Mouse (Mus musculus): Measurements from ENCODE around the gene Il27ra. TPM values are rescaled to one million over a fixed set of nuclear protein-coding genes. Genes with fewer than 3 reads are reported as not detected.
"Not testable (repeated sequence)": the region's sequence is repeated elsewhere in the genome, so short reads cannot be mapped to it uniquely, and the experiment has no call there.

Il27ra gene
- total and polyA plus RNA-seq, 2 experiments from 2014 or later: 0.45 to 0.86 TPM

- WGBS: 5% methylated on average over 35 of the region's 35 CpGs
- Histone ChIP-seq H3K4me2 (ENCODE audit: low read depth) (peak overlapping the region; percentile 97), H3K4me1 (ENCODE audit: insufficient read depth) (peaks cover 12% of the 10 kb centered on the region; the same call in 1 of the 2 replicates), H3K27ac (ENCODE audit: low read depth, low read length) (no peak overlapping the region), H3K9me3 (ENCODE audit: low read length) (no peaks in the 10 kb centered on the region), H3K9ac (no peak overlapping the region), H3K4me3 (ENCODE audit: low read depth, low read length) (peak overlapping the region; percentile 57), H3K36me3 (ENCODE audit: insufficient read depth) (no peaks in the 10 kb centered on the region), H3K27me3 (ENCODE audit: insufficient read depth, low read length) (peaks cover 15% of the 10 kb centered on the region)
- ATAC-seq (no peak), DNase-seq (no peak)
- no peak for TF ChIP-seq CTCF (IDR thresholded peaks at IDR 0.05; ENCODE audit: low read depth)
Observed at GRCm38 (mm10) chr8:84012499-84013165, 29.8 kb downstream of the Il27ra start.

- no peaks in the 10 kb centered on the region for H3K36me3 ChIP-seq (ENCODE audit: insufficient read depth)
- H3K9ac ChIP-seq: peak within 1 kb of the TSS; percentile 47
- H3K4me2 ChIP-seq (ENCODE audit: low read depth): peak within 1 kb of the TSS; percentile 97
- H3K9me3 ChIP-seq (ENCODE audit: low read length): no peaks in the 10 kb centered on the region
- H3K27ac ChIP-seq (ENCODE audit: low read depth, low read length): no peak within 1 kb of the TSS
- WGBS: 1% methylated on average over 45 of the region's 45 CpGs
- peaks cover 15% of the 10 kb centered on the region for H3K27me3 ChIP-seq (ENCODE audit: insufficient read depth, low read length)
- peak; percentile 26; the same call in 1 of the 2 replicates for ATAC-seq
- H3K4me1 ChIP-seq (ENCODE audit: insufficient read depth): peaks cover 12% of the 10 kb centered on the region; the same call in 1 of the 2 replicates
- no peak for TF ChIP-seq CTCF (IDR thresholded peaks at IDR 0.05; ENCODE audit: low read depth)
- H3K4me3 ChIP-seq (ENCODE audit: low read depth, low read length): peak within 1 kb of the TSS; percentile 57
- DNase-seq: no peak
Observed at GRCm38 (mm10) chr8:84011705-84012498, 30.5 kb downstream of the Il27ra start, which contains the start of gene 2210011C24Rik. TSS of gene 2210011C24Rik (minus strand) at chr8:84012171.

GRCm38 (mm10) chr8:84010625-84011611 lies 31.5 kb downstream of the Il27ra start:
- Histone ChIP-seq H3K4me2 (ENCODE audit: low read depth) (peak overlapping the region; percentile 97), H3K27ac (ENCODE audit: low read depth, low read length) (no peak overlapping the region), H3K4me3 (ENCODE audit: low read depth, low read length) (peak overlapping the region; percentile 57), H3K27me3 (ENCODE audit: insufficient read depth, low read length) (peaks cover 15% of the 10 kb centered on the region), H3K9me3 (ENCODE audit: low read length) (no peaks in the 10 kb centered on the region), H3K36me3 (ENCODE audit: insufficient read depth) (no peaks in the 10 kb centered on the region), H3K4me1 (ENCODE audit: insufficient read depth) (peaks cover 12% of the 10 kb centered on the region; the same call in 1 of the 2 replicates), H3K9ac (peak overlapping the region; percentile 47)
- ATAC-seq (peak; percentile 80), DNase-seq (peak; percentile 81)
- WGBS: 2% methylated on average over 82 of the region's 83 CpGs
- TF ChIP-seq CTCF (IDR thresholded peaks at IDR 0.05; ENCODE audit: low read depth): peak; percentile 76

- TF ChIP-seq CTCF (IDR thresholded peaks at IDR 0.05; ENCODE audit: low read depth): peak; percentile 92
- no peak overlapping the region for H3K9ac ChIP-seq
- peak; percentile 48; the same call in 1 of the 2 replicates for ATAC-seq
- H3K4me1 ChIP-seq (ENCODE audit: insufficient read depth): peaks cover 12% of the 10 kb centered on the region; the same call in 1 of the 2 replicates
- H3K4me3 ChIP-seq (ENCODE audit: low read depth, low read length): no peak overlapping the region
- H3K27ac ChIP-seq (ENCODE audit: low read depth, low read length): no peak overlapping the region
- no peaks in the 10 kb centered on the region for H3K9me3 ChIP-seq (ENCODE audit: low read length)
- DNase-seq: peak; percentile 84
- peak overlapping the region; percentile 16 for H3K4me2 ChIP-seq (ENCODE audit: low read depth)
- 2% methylated on average over 11 of the region's 11 CpGs for WGBS
- no peaks in the 10 kb centered on the region for H3K36me3 ChIP-seq (ENCODE audit: insufficient read depth)
- peaks cover 15% of the 10 kb centered on the region for H3K27me3 ChIP-seq (ENCODE audit: insufficient read depth, low read length)
Observed at GRCm38 (mm10) chr8:84009876-84010275, 32.5 kb downstream of the Il27ra start.

- 29% methylated on average over 7 of the region's 7 CpGs for WGBS
- Histone ChIP-seq H3K27ac (ENCODE audit: low read depth, low read length) (no peak overlapping the region), H3K4me3 (ENCODE audit: low read depth, low read length) (no peak overlapping the region), H3K4me2 (ENCODE audit: low read depth) (no peak overlapping the region), H3K27me3 (ENCODE audit: insufficient read depth, low read length) (peaks cover 15% of the 10 kb centered on the region), H3K9ac (no peak overlapping the region), H3K4me1 (ENCODE audit: insufficient read depth) (peaks cover 20% of the 10 kb centered on the region), H3K36me3 (ENCODE audit: insufficient read depth) (no peaks in the 10 kb centered on the region), H3K9me3 (ENCODE audit: low read length) (no peaks in the 10 kb centered on the region)
- no peak for DNase-seq
- TF ChIP-seq CTCF (IDR thresholded peaks at IDR 0.05; ENCODE audit: low read depth): peak; percentile 40
- ATAC-seq: no peak
Observed at GRCm38 (mm10) chr8:84008362-84008761, 34.0 kb downstream of the Il27ra start.

GRCm38 (mm10) chr8:84005502-84005901 lies 36.9 kb downstream of the Il27ra start:
- H3K27me3 ChIP-seq (ENCODE audit: insufficient read depth, low read length); H3K9me3 ChIP-seq (ENCODE audit: low read length); H3K27ac ChIP-seq (ENCODE audit: low read depth, low read length); H3K4me1 ChIP-seq (ENCODE audit: insufficient read depth); H3K36me3 ChIP-seq (ENCODE audit: insufficient read depth); ATAC-seq; DNase-seq; H3K4me3 ChIP-seq (ENCODE audit: low read depth, low read length); H3K4me2 ChIP-seq (ENCODE audit: low read depth); H3K9ac ChIP-seq: not testable (repeated sequence)
- WGBS: 93% methylated on average over 7 of the region's 7 CpGs

Data from forebrain, postnatal 0 days (tissue).